Mouse (Mus musculus): ENCODE data around the gene Cgnl1.

GRCm38 (mm10) chr9:71746405-71746804 is 25.0 kb downstream of the Cgnl1 start:
- no peak for TF ChIP-seq MAX (IDR thresholded peaks at IDR 0.05; ENCODE audit: low read length)
- TF ChIP-seq POLR2A (IDR thresholded peaks at IDR 0.05; ENCODE audit: low read depth, low read length) = no peak
- no peak for TF ChIP-seq ELF1 (IDR thresholded peaks at IDR 0.05; ENCODE audit: low read depth, low read length)
- no peak for TF ChIP-seq ZC3H11A (IDR thresholded peaks at IDR 0.05; ENCODE audit: low read depth, low read length)
- no peak for TF ChIP-seq E2F4 (IDR thresholded peaks at IDR 0.05; ENCODE audit: insufficient replicate concordance, low read depth, low read length)
- TF ChIP-seq EP300 (IDR thresholded peaks at IDR 0.05; ENCODE audit: low read length) = no peak
- no peak for TF ChIP-seq RCOR1 (conservative IDR thresholded peaks at IDR 0.05; ENCODE audit: low read depth, low read length)
- TF ChIP-seq MXI1 (IDR thresholded peaks at IDR 0.05; ENCODE audit: low read depth, low read length) = no peak
